Mouse (Mus musculus) layer of hippocampus, adult 2 months (tissue): ENCODE results near the gene Nek6. TPM values are rescaled to one million over a fixed set of nuclear protein-coding genes. Genes with fewer than 3 reads are reported as not detected.

Source experiments
- DNase-seq, 2 experiments: peaks; one replicate each; pipeline ENCODE4 v3.0.0; 2022; ENCODE audit warnings: low spot score in 2 of 2
- H3K27ac ChIP-seq: fragments of 200-600 bp; 2 replicates; pipeline ENCODE4 v1.8.1; 2022
- H3K4me3 ChIP-seq: fragments of 200-600 bp; 2 replicates; pipeline ENCODE4 v1.8.1; 2022; ENCODE audit warnings: mild to moderate bottlenecking
- CTCF ChIP-seq: fragments of 200-600 bp; conservative IDR thresholded peaks from 2 replicates; pipeline ENCODE4 v1.8.1; 2022; ENCODE audit warnings: antibody characterized with exemption, mild to moderate bottlenecking, moderate library complexity
- microRNA-seq, 2 experiments: library from miRNA; unstranded; fragments of <30 nt; microRNA quantifications; one replicate each; pipeline ENCODE4 v1.2.0; 2021
- total RNA-seq, 2 experiments: library from RNA; stranded (reverse); gene quantifications; 2 replicates each; pipeline ENCODE4 v1.2.3; 2021

Gene Nek6
- total RNA-seq, 2 experiments from 2014 or later = 41.6 to 44.8 TPM

DNA sequence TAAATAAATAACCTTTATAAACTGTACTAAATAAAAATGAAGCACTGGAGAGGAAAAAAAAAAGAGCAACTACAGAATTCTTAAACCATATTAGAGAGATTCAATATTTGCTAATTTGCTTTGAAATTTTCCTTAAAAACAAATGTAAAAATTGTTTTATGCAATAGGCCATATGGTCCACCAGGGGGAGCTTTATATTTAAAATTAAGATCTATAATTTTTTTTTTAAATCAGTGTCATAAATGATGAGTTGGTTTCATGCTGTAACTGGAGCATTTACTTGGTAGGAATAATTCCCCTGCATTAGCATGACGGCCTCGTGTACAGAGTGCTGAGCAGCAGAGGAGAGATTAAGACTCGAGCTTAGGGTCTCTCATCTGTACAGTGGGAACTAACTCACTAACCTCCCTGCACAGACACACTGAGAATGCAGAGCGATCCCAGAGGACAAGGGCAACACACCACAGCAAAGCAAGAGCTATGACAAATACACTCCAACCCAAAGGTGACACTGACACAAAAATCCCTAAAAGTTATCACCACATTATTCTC, 126.3 kb downstream of the Nek6 start:
- no peak for DNase-seq
- H3K27ac ChIP-seq = no peak overlapping the region
- peak; percentile 86 for TF ChIP-seq CTCF
- H3K4me3 ChIP-seq = no peak overlapping the region

DNA sequence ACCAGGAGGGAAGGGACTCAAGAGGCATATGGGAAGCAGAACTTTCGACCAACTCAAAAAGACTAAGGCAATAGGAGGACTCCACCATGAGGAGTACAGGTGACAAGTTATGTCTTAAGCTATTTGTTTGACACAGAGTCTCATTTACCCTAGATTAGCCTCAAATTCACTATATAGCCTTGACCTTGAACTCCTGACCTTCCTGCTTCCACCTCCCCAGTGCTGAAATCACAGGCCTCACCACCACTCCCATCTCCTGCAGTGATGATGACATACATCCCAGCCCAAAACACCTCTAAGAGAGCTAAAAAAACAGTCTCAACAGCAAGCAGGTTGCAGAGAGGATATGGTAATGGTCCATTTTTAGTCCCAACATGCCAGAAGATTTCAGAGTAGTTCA, 130.3 kb downstream of the Nek6 start:
- Histone ChIP-seq H3K27ac (no peak overlapping the region), H3K4me3 (no peak overlapping the region)
- no peak for TF ChIP-seq CTCF
- no peak for DNase-seq

DNA sequence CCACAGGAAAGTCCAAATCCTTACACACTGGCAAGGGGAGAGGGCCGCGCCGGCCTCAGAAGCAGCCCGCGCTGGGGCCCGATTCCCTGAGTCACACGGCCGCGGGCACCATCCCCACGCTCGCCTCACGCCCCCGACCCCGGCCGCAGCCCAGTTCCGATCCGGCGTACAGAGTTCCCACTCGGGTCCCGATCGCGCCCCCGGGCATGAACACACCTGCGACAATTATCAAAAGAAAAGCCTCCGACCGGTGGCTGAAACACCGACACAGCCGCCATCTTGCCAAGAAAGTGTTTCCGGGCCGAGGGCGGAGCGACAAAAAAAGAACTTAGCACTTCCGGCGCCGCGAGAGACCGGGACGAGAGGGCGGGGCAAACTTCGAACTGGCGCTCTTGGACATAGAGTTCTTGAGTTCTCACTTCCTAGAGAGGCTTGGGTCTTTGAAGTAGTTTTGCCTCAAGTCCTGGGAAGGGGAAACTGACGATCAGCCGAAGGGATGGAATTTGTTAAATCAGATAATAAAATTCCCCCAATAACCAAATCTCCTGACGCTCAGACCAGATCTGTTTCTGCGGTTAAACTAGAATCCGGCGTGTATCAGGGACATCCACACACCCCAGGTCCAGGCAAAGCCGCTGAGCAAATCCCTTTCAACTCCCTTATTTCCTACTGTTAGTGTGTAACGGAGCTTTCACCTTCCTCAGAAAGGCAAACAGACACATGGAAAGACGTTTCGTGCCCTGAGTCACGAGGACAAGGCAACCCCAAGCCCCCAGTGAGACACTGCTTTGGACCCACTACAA, 132.4 kb downstream of the Nek6 start, which contains the start of gene Psmb7:
Gene Psmb7, minus strand, starts transcription at position 463 of the 803 bp plus-strand sequence.
- TF ChIP-seq CTCF = no peak
- peak within 1 kb of the TSS; percentile 85 for H3K27ac ChIP-seq
- peak; percentile 82 to 88 for DNase-seq
- peak within 1 kb of the TSS; percentile 73 for H3K4me3 ChIP-seq

Small RNA genes within 50 kb of the gene (microRNA-seq; reads per million reads assigned to microRNA genes)
- gene Gm27634 = 0 reads per million in 2 experiments

Other genes starting within 250 kb of the Nek6 start
- 10 to 100 TPM; 80.3 to 86.5 TPM for gene Dennd1a, start 224.3 kb upstream of the Nek6 start, total RNA-seq
- gene Lhx2, start 172.4 kb upstream of the Nek6 start, total RNA-seq = 10 to 100 TPM; 96.6 to 99.5 TPM
- 100 to 1,000 TPM; 186 to 198 TPM for gene Psmb7, start 132.4 kb downstream of the Nek6 start, total RNA-seq
- not detected for gene Nr5a1, start 202.9 kb downstream of the Nek6 start, total RNA-seq